Mouse (Mus musculus) splenic B cell, adult 2 months (primary cell): ENCODE data around the gene Tmem220.

Experiments
- DNase-seq: peaks from one replicate; pipeline ENCODE4 v3.0.0-alpha.2; 2011; ENCODE audit warnings: low read depth, low spot score
- H3K27me3 ChIP-seq: 2 replicates; pipeline ENCODE4 v1.6.1; 2012; ENCODE audit warnings: mild to moderate bottlenecking, low read length, moderate library complexity, mixed read lengths; ENCODE audit not compliant: control insufficient read depth, poor library complexity, insufficient read depth, severe bottlenecking
- H3K36me3 ChIP-seq: 2 replicates; pipeline ENCODE4 v1.6.1; 2012; ENCODE audit warnings: mild to moderate bottlenecking, low read length, moderate library complexity, mixed read lengths; ENCODE audit not compliant: control insufficient read depth, poor library complexity, insufficient read depth, severe bottlenecking

Tmem220 gene

GRCm38 (mm10) chr11:67024867-67025477 lies at the start of gene Tmem220:
Tmem220 (plus strand) TSS chr11:67025154.
- H3K27me3 ChIP-seq, result no peaks in the 10 kb centered on the region
- peak; percentile 95 for DNase-seq

GRCm38 (mm10) chr11:66975606-66976330 lies 49.2 kb upstream of the Tmem220 start:
- no peaks in the 10 kb centered on the region for H3K36me3 ChIP-seq
- no peaks in the 10 kb centered on the region for H3K27me3 ChIP-seq
- no peak for DNase-seq

More at GRCm38 (mm10) chr11:67024867-67025477, at the start of gene Tmem220:
- H3K36me3 ChIP-seq, result no peaks in the 10 kb centered on the region

GRCm38 (mm10) chr11:66981336-66982115 lies 43.4 kb upstream of the Tmem220 start:
- DNase-seq, result no peak
- H3K36me3 ChIP-seq, result no peaks in the 10 kb centered on the region
- no peaks in the 10 kb centered on the region for H3K27me3 ChIP-seq

- H3K36me3 ChIP-seq, result no peaks in the 10 kb centered on the region
- no peaks in the 10 kb centered on the region for H3K27me3 ChIP-seq
- peak; percentile 50 for DNase-seq
Observed at GRCm38 (mm10) chr11:66982794-66983193, 42.2 kb upstream of the Tmem220 start.

GRCm38 (mm10) chr11:66983422-66984164 lies 41.4 kb upstream of the Tmem220 start:
- DNase-seq, result peak; percentile 6
- Histone ChIP-seq H3K36me3 (no peaks in the 10 kb centered on the region), H3K27me3 (no peaks in the 10 kb centered on the region)

- no peaks in the 10 kb centered on the region for H3K27me3 ChIP-seq
- DNase-seq, result peak; percentile 79
- H3K36me3 ChIP-seq, result no peaks in the 10 kb centered on the region
Observed at GRCm38 (mm10) chr11:66984165-66985135, 40.5 kb upstream of the Tmem220 start.

GRCm38 (mm10) chr11:66985136-66985702 lies 39.7 kb upstream of the Tmem220 start:
- DNase-seq, result peak; percentile 15
- H3K36me3 ChIP-seq, result no peaks in the 10 kb centered on the region
- no peaks in the 10 kb centered on the region for H3K27me3 ChIP-seq

- Histone ChIP-seq H3K36me3 (no peaks in the 10 kb centered on the region), H3K27me3 (no peaks in the 10 kb centered on the region)
- no peak for DNase-seq
Observed at GRCm38 (mm10) chr11:66992150-66992549, 32.8 kb upstream of the Tmem220 start.

- no peaks in the 10 kb centered on the region for H3K36me3 ChIP-seq
- H3K27me3 ChIP-seq, result no peaks in the 10 kb centered on the region
- no peak for DNase-seq
Observed at GRCm38 (mm10) chr11:66993674-66994073, 31.3 kb upstream of the Tmem220 start.

- Histone ChIP-seq H3K36me3 (no peaks in the 10 kb centered on the region), H3K27me3 (no peaks in the 10 kb centered on the region)
- no peak for DNase-seq
Observed at GRCm38 (mm10) chr11:66996446-66996845, 28.5 kb upstream of the Tmem220 start.

- Histone ChIP-seq H3K27me3 (no peaks in the 10 kb centered on the region), H3K36me3 (no peaks in the 10 kb centered on the region)
- no peak for DNase-seq
Observed at GRCm38 (mm10) chr11:66998467-66999403, 26.2 kb upstream of the Tmem220 start.

GRCm38 (mm10) chr11:67000671-67001070 lies 24.3 kb upstream of the Tmem220 start:
- Histone ChIP-seq H3K27me3 (no peaks in the 10 kb centered on the region), H3K36me3 (no peaks in the 10 kb centered on the region)
- DNase-seq, result no peak
